Mouse (Mus musculus): ENCODE data around the gene Gm13871. TPM values are rescaled to one million over a fixed set of nuclear protein-coding genes. Genes with fewer than 3 reads are reported as not detected.

Gene Gm13871
- total RNA-seq (2023): not detected in 2 replicates

GRCm38 (mm10) chr4:73905853-73906252 is at the start of gene Gm13871:
Gm13871 (minus strand) TSS chr4:73905953.

GRCm38 (mm10) chr4:73950375-73950896 is 44.7 kb upstream of the Gm13871 start, which contains the start of gene 2310002L09Rik:
2310002L09Rik (minus strand) TSS chr4:73950846.

GRCm38 (mm10) chr4:73920660-73921059 is 14.9 kb upstream of the Gm13871 start, which contains the start of gene Gm11756:
Gm11756 (minus strand) TSS chr4:73920760.

DNA sequence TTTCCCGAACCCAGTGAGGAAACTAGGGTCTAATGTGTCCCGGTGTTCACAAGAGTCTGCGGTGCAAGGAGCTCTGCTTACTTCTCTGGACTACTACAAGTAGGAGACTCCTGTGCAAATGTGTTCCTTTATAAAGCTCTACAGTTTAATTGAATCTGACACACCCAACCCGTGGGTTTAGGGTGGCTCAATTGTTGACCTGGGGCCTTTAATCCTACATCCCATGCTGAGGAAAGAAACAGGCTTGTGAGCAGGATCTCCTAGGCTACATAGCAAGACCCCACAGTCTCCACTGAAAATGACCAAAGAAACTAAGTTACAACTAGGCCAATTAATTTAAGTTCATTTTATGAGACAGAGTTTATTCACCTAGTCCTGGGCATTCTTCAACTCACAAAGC is 14.7 kb downstream of the Gm13871 start, which contains the start of gene Gm11757:
Gene Gm11757, minus strand, starts transcription at position 101 of the 400 bp plus-strand sequence.

DNA sequence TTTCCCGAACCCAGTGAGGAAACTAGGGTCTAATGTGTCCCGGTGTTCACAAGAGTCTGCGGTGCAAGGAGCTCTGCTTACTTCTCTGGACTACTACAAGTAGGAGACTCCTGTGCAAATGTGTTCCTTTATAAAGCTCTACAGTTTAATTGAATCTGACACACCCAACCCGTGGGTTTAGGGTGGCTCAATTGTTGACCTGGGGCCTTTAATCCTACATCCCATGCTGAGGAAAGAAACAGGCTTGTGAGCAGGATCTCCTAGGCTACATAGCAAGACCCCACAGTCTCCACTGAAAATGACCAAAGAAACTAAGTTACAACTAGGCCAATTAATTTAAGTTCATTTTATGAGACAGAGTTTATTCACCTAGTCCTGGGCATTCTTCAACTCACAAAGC is 29.6 kb downstream of the Gm13871 start, which contains the start of gene Gm11758:
Gene Gm11758, minus strand, starts transcription at position 101 of the 400 bp plus-strand sequence.

Other genes starting within 250 kb of the Gm13871 start
- gene Gm11239, start 237.6 kb downstream of the Gm13871 start, total RNA-seq (2023): not detected in 2 replicates
- not detected in 2 replicates for gene Gm428, start 222.4 kb downstream of the Gm13871 start, total RNA-seq (2023)
- not detected in 2 replicates for gene Rasef, start 115.0 kb downstream of the Gm13871 start, total RNA-seq (2023)
- gene Gm11758, start 29.7 kb downstream of the Gm13871 start, total RNA-seq (2023): not detected in 2 replicates
- not detected in 2 replicates for gene Gm11757, start 14.8 kb downstream of the Gm13871 start, total RNA-seq (2023)
- gene Gm11756, start 14.8 kb upstream of the Gm13871 start, total RNA-seq (2023): not detected in 2 replicates
- gene 2310002L09Rik, start 44.9 kb upstream of the Gm13871 start, total RNA-seq (2023): not detected in 2 replicates
- gene Frmd3, start 107.5 kb upstream of the Gm13871 start, total RNA-seq (2023): not detected in 2 replicates

Data from neutrophil, adult 65 days (primary cell).